Comparison of ENCODE assay signal across 13 mouse cellular contexts in the genomic region with DNA sequence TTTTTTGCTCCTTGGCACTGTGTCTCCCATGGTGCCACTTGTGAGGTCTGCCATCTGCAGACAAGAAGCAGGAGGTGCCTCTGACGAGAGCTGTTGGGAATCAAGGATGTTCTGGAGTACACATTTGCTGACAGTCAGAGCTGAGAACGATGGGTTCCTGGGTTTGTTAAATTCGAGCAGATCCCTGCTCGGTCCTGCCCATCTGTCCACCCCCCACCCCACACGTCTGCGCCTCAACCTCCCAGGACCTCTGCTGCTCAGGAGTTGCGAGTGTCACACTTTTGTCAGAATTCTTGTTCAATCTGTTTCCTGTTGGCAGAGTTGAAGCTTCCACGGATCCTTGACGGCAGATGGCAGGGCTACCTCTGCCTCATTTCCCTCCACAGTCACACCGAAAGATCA. TPM values are rescaled to one million over a fixed set of nuclear protein-coding genes. Genes with fewer than 3 reads are reported as not detected.
DNase-seq lines count a peak whose midpoint lies in the region; ATAC-seq and TF ChIP-seq lines count a peak whose summit lies in the region.
"Had no signal": no experiment of that assay in that cellular context is flagged by ENCODE, and none has a peak within 500 bp of the region (broad histone marks: within the 10 kb centered on the region; RNA-seq: fewer than 3 reads in every experiment).

No protein-coding gene starts in this region.

- H3K27ac ChIP-seq in intestine, postnatal 0 days (ENCODE audit: low read depth, low read length), result no peak overlapping the region
- H3K27ac ChIP-seq in intestine, embryonic 15.5 days, result no peak overlapping the region
- H3K27ac ChIP-seq in forebrain, postnatal 0 days (ENCODE audit: low read depth, low read length), result peak overlapping the region; percentile 51; the same call in 1 of the 2 replicates
- H3K27ac ChIP-seq: liver, embryonic 12.5 days had no signal

- H3K9ac ChIP-seq in intestine, postnatal 0 days (ENCODE audit: low read depth, low read length), result no peak overlapping the region
- no peak overlapping the region for H3K9ac ChIP-seq in intestine, embryonic 15.5 days
- no peak overlapping the region for H3K9ac ChIP-seq in forebrain, postnatal 0 days
- H3K9ac ChIP-seq: liver, embryonic 12.5 days had no signal

- 0 out of 2 replicates have a peak, but pooled peaks cover 3% of the 10 kb centered on the region for H3K4me1 ChIP-seq in intestine, postnatal 0 days (replicated peaks; ENCODE audit: control insufficient read depth, insufficient read depth, low read length)
- 0 out of 2 replicates have a peak, but pooled peaks cover 5% of the 10 kb centered on the region for H3K4me1 ChIP-seq in intestine, embryonic 15.5 days (replicated peaks)
- peaks cover 13% of the 10 kb centered on the region; the same call in 1 of the 2 replicates for H3K4me1 ChIP-seq in forebrain, postnatal 0 days (ENCODE audit: insufficient read depth)

- H3K9me3 ChIP-seq in intestine, postnatal 0 days (ENCODE audit: control insufficient read depth), result no peaks in the 10 kb centered on the region
- no peaks in the 10 kb centered on the region for H3K9me3 ChIP-seq in intestine, embryonic 15.5 days
- H3K9me3 ChIP-seq in forebrain, postnatal 0 days (ENCODE audit: low read length), result no peaks in the 10 kb centered on the region
- H3K9me3 ChIP-seq: liver, embryonic 12.5 days; megakaryocyte, embryonic 14.5 days had no signal

- no peak overlapping the region for H3K4me2 ChIP-seq in intestine, postnatal 0 days (replicated peaks; ENCODE audit: low read depth)
- H3K4me2 ChIP-seq in intestine, embryonic 15.5 days (replicated peaks), result no peak overlapping the region
- H3K4me2 ChIP-seq in forebrain, postnatal 0 days (ENCODE audit: low read depth), result no peak overlapping the region
- H3K4me2 ChIP-seq: liver, embryonic 12.5 days had no signal

- no peak for ATAC-seq in intestine, postnatal 0 days
- ATAC-seq in intestine, embryonic 15.5 days, result no peak
- ATAC-seq in forebrain, postnatal 0 days, result peak; percentile 70
- ATAC-seq: liver, embryonic 12.5 days had no signal

- H3K36me3 ChIP-seq in intestine, postnatal 0 days (ENCODE audit: control insufficient read depth, insufficient read depth), result no peaks in the 10 kb centered on the region
- no peaks in the 10 kb centered on the region for H3K36me3 ChIP-seq in intestine, embryonic 15.5 days
- H3K36me3 ChIP-seq in forebrain, postnatal 0 days (ENCODE audit: insufficient read depth), result no peaks in the 10 kb centered on the region
- H3K36me3 ChIP-seq: liver, embryonic 12.5 days had no signal

- TF ChIP-seq CTCF in intestine, postnatal 0 days (IDR thresholded peaks at IDR 0.05; ENCODE audit: low read depth), result 0 out of 2 replicates have a peak, but pooled peaks have one; percentile 9
- TF ChIP-seq CTCF in forebrain, postnatal 0 days (IDR thresholded peaks at IDR 0.05; ENCODE audit: low read depth), result peak; percentile 35

- peak; percentile 31 for DNase-seq in cerebellum, adult 11-12 months
- DNase-seq in cerebellum, adult 11 months, result no peak
- DNase-seq in lung, postnatal 10 days, result peak; percentile 37
- DNase-seq in lung, adult 18-20 months, result no peak
- DNase-seq in forebrain, postnatal 0 days, result peak; percentile 66
- no peak for DNase-seq in heart, adult 11 months
- DNase-seq: embryo, embryonic 11 days; kidney, adult 9 months had no signal

- H3K27me3 ChIP-seq in intestine, postnatal 0 days (replicated peaks; ENCODE audit: control insufficient read depth, insufficient read depth, low read length), result no peaks in the 10 kb centered on the region
- H3K27me3 ChIP-seq in intestine, embryonic 15.5 days (replicated peaks), result no peaks in the 10 kb centered on the region
- H3K27me3 ChIP-seq in forebrain, postnatal 0 days (ENCODE audit: insufficient read depth, low read length), result no peaks in the 10 kb centered on the region
- H3K27me3 ChIP-seq: liver, embryonic 12.5 days; megakaryocyte, embryonic 14.5 days had no signal

- H3K4me3 ChIP-seq in intestine, postnatal 0 days (ENCODE audit: low read depth, low read length), result no peak overlapping the region
- no peak overlapping the region for H3K4me3 ChIP-seq in intestine, embryonic 15.5 days (replicated peaks)
- H3K4me3 ChIP-seq in forebrain, postnatal 0 days (ENCODE audit: low read depth, low read length), result no peak overlapping the region
- H3K4me3 ChIP-seq: erythroblast, embryonic 14.5 days; liver, embryonic 12.5 days; megakaryocyte, embryonic 14.5 days had no signal

- WGBS in intestine, postnatal 0 days, result 74% methylated on average over 10 of the region's 10 CpGs
- 65% methylated on average over 10 of the region's 10 CpGs for WGBS in intestine, embryonic 15.5 days
- WGBS in forebrain, postnatal 0 days, result 43% methylated on average over 10 of the region's 10 CpGs

RNA-seq across cellular contexts. Expression of gene Fry, which starts 34.4 kb away (rescaled TPM):
- polyA plus RNA-seq in intestine, postnatal 0 days (2015; fragmentation: Nextera tagmentation; extraction: Ambion mirVana), result 5.1 and 5.5 TPM in 2 replicates
- polyA plus RNA-seq in intestine, embryonic 15.5 days (2015; fragmentation: Nextera tagmentation; extraction: Ambion mirVana), result 7.1 and 8.2 TPM in 2 replicates
- total RNA-seq in forebrain, postnatal 0 days (2014; rRNA removed), result 111 and 130 TPM in 2 replicates
- 31.5 and 47.6 TPM in 2 replicates for polyA plus RNA-seq in forebrain, postnatal 0 days (2015; fragmentation: Nextera tagmentation; extraction: Ambion mirVana)

Comparison
In these comparisons a context has a peak if more than half of its experiments do, and no peak if none do; other contexts are left out.
1. DNase-seq: peak in cerebellum, adult 11-12 months (single experiment), lung, postnatal 10 days (single experiment) and forebrain, postnatal 0 days (single experiment); none in cerebellum, adult 11 months (single experiment), lung, adult 18-20 months (0 of 2) and heart, adult 11 months (single experiment).